Mouse (Mus musculus) brain, embryonic 14.5 days (tissue): ENCODE results near the gene Gpr152. TPM values are rescaled to one million over a fixed set of nuclear protein-coding genes. Genes with fewer than 3 reads are reported as not detected.
A peak's percentile ranks its signal among the peaks of the same experiment; 100 is the strongest.

ENCODE experiments used
- DNase-seq: peaks from one replicate; pipeline ENCODE4 v3.0.0-alpha.2; 2011; ENCODE audit warnings: low read depth
- CTCF ChIP-seq: fragments of 200-500 bp; IDR thresholded peaks from 2 replicates; pipeline ENCODE4 v1.5.1; 2012; ENCODE audit warnings: inconsistent platforms, mild to moderate bottlenecking, moderate library complexity, borderline replicate concordance; ENCODE audit not compliant: insufficient read depth, insufficient read length; ENCODE audit errors: extremely low read depth
- POLR2A ChIP-seq: fragments of 200-500 bp; IDR thresholded peaks from 2 replicates; pipeline ENCODE4 v1.6.1; 2012; ENCODE audit warnings: mild to moderate bottlenecking, inconsistent platforms, borderline replicate concordance; ENCODE audit not compliant: poor library complexity, insufficient read depth, insufficient read length, severe bottlenecking; ENCODE audit errors: extremely low read depth
- polyA plus RNA-seq: library from polyadenylated mRNA; depleted of rRNA; stranded (reverse); fragments of >200 nt; gene quantifications from 2 replicates; pipeline ENCODE4 v1.2.3, GENCODE M21; 2012

Gene Gpr152
- polyA plus RNA-seq, 1 experiment: 0.08 TPM

- TF ChIP-seq POLR2A (no peak), CTCF (no peak)
- no peak for DNase-seq
Observed at GRCm38 (mm10) chr19:4156073-4156579, 16.5 kb downstream of the Gpr152 start.

- no peak for TF ChIP-seq CTCF
- no peak for TF ChIP-seq POLR2A
- no peak for DNase-seq
Observed at GRCm38 (mm10) chr19:4156771-4157170, 17.2 kb downstream of the Gpr152 start.

- TF ChIP-seq POLR2A (no peak), CTCF (no peak)
- DNase-seq: no peak
Observed at GRCm38 (mm10) chr19:4159049-4159448, 19.5 kb downstream of the Gpr152 start.

GRCm38 (mm10) chr19:4162646-4163542 lies 23.3 kb downstream of the Gpr152 start, which contains the start of gene Rps6kb2:
Gene Rps6kb2, minus strand, starts transcription at chr19:4163354.
- DNase-seq: peak; percentile 99
- TF ChIP-seq CTCF: no peak
- TF ChIP-seq POLR2A: no peak

- DNase-seq: no peak
- TF ChIP-seq CTCF (no peak), POLR2A (no peak)
Observed at GRCm38 (mm10) chr19:4163543-4163887, 23.9 kb downstream of the Gpr152 start.

GRCm38 (mm10) chr19:4164100-4164499 lies 24.5 kb downstream of the Gpr152 start:
- TF ChIP-seq CTCF (no peak), POLR2A (no peak)

GRCm38 (mm10) chr19:4164721-4165120 lies 25.1 kb downstream of the Gpr152 start:
- TF ChIP-seq CTCF (no peak), POLR2A (no peak)
- DNase-seq: no peak

More at GRCm38 (mm10) chr19:4164100-4164499, 24.5 kb downstream of the Gpr152 start:
- DNase-seq: no peak

- DNase-seq: no peak
- no peak for TF ChIP-seq CTCF
- no peak for TF ChIP-seq POLR2A
Observed at GRCm38 (mm10) chr19:4166678-4167476, 27.3 kb downstream of the Gpr152 start.

GRCm38 (mm10) chr19:4169378-4169784 lies 29.8 kb downstream of the Gpr152 start:
- peak; percentile 81 for TF ChIP-seq CTCF
- TF ChIP-seq POLR2A: peak; percentile 87
- peak; percentile 100 for DNase-seq

- no peak for TF ChIP-seq POLR2A
- no peak for TF ChIP-seq CTCF
- DNase-seq: no peak
Observed at GRCm38 (mm10) chr19:4169810-4170209, 30.2 kb downstream of the Gpr152 start.

GRCm38 (mm10) chr19:4170723-4171392 lies 31.3 kb downstream of the Gpr152 start:
- no peak for TF ChIP-seq POLR2A
- TF ChIP-seq CTCF: no peak
- DNase-seq: no peak
